Mouse (Mus musculus) erythroblast, embryonic 14.5 days (primary cell): ENCODE results near the gene Vars. TPM values are rescaled to one million over a fixed set of nuclear protein-coding genes. Genes with fewer than 3 reads are reported as not detected.
A peak's percentile ranks its signal among the peaks of the same experiment; 100 is the strongest.

ENCODE experiments used
- H3K27me3 ChIP-seq: 2 replicates; pipeline ENCODE4 v1.6.1; 2012; ENCODE audit warnings: inconsistent platforms; ENCODE audit not compliant: control insufficient read depth
- H3K36me3 ChIP-seq: 2 replicates; pipeline ENCODE4 v1.6.1; 2012; ENCODE audit warnings: mild to moderate bottlenecking, inconsistent platforms; ENCODE audit not compliant: control insufficient read depth
- H3K4me1 ChIP-seq: 2 replicates; pipeline ENCODE4 v1.6.1; 2012; ENCODE audit warnings: inconsistent platforms; ENCODE audit not compliant: control insufficient read depth
- H3K4me3 ChIP-seq: replicated peaks from 2 replicates; pipeline ENCODE3; 2012; ENCODE audit warnings: moderate library complexity, mild to moderate bottlenecking, inconsistent platforms
- H3K9me3 ChIP-seq: 2 replicates; pipeline ENCODE4 v1.6.1; 2012; ENCODE audit warnings: low read length, inconsistent platforms, mixed read lengths; ENCODE audit not compliant: control insufficient read depth
- GATA1 ChIP-seq: IDR thresholded peaks from 2 replicates; pipeline ENCODE4 v1.6.1; 2012; ENCODE audit warnings: low read length, inconsistent platforms, mixed read lengths
- TAL1 ChIP-seq: IDR thresholded peaks from 3 replicates; pipeline ENCODE4 v1.6.1; 2012; ENCODE audit warnings: low read length, inconsistent platforms, mixed read lengths
- polyA plus RNA-seq: library from polyadenylated mRNA; stranded (reverse); fragments of >175 nt; gene quantifications from 2 replicates; pipeline ENCODE4 v1.2.3, GENCODE M21; 2012

The Vars gene
- polyA plus RNA-seq, 1 experiment = 41.7 TPM

DNA sequence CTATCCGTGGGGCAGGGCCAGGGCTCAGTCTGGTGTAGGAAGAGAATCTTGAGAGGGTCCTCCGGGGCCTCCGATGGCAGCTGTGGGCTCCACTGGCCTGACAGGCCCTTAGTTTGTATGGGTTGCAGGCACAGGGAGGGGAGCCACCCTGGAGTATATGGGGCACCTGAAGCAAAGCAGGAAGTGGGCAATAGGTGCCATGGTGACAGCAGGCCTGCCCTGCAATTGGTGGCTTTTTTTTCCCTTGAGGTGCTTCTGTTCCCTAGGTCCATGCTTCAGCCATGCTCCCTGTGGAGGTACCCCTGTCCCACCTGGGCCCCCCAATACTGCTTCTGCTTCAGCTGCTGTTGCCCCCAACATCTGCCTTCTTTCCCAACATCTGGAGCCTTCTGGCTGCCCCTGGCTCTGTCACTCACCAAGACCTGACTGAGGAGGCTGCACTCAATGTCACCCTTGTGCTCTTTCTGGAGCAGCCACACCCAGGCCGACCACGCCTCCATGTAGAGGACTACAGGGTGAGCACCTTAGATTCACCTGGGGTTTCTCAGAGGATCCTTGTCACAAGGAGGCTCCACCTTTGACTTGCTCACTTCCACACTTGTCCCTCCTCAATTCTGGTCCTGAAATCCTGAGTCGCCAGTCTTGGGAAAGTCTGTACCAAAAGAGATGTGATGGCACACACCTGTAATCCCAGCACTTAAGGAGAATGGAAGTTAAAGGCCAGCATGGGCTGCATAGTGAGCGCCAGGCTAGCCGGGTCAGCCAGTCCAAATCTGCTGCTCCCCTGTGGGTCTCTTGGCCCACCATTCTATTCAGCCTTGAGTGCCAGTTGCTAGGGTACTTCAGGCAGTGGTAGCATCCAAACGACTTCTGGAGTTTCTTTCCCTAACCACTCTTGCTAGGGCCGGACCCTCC is 16.3 kb downstream of the Vars start:
- Histone ChIP-seq H3K36me3 (peaks cover 51% of the 10 kb centered on the region), H3K27me3 (no peaks in the 10 kb centered on the region), H3K9me3 (no peaks in the 10 kb centered on the region), H3K4me3 (no peak overlapping the region), H3K4me1 (peaks cover 41% of the 10 kb centered on the region)
- TF ChIP-seq GATA1 (no peak), TAL1 (no peak)

DNA sequence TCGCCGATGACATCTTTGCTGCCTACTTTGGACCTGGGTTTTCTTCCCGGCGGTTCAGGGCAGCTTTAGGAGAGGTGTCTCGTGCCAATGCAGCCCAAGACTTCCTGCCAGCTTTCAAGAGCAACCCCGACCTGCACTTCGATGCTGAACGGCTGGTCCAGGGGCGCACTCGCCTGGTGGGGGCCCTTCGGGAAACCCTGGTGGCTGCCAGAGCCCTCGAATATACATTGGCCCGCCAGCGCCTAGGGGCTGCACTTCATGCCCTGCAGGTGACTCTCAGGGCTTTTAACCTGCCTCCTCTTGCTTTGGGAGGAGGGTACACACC is 16.9 kb downstream of the Vars start:
- peaks cover 47% of the 10 kb centered on the region for H3K4me1 ChIP-seq
- H3K36me3 ChIP-seq = peaks cover 45% of the 10 kb centered on the region
- H3K27me3 ChIP-seq = no peaks in the 10 kb centered on the region
- H3K9me3 ChIP-seq = no peaks in the 10 kb centered on the region
- H3K4me3 ChIP-seq = no peak overlapping the region
- TF ChIP-seq GATA1 = no peak
- TF ChIP-seq TAL1 = no peak

GRCm38 (mm10) chr17:35018171-35018570 is 17.4 kb downstream of the Vars start:
- H3K36me3 ChIP-seq = peaks cover 40% of the 10 kb centered on the region

GRCm38 (mm10) chr17:35019894-35020293 is 19.1 kb downstream of the Vars start:
- no peaks in the 10 kb centered on the region for H3K9me3 ChIP-seq
- H3K4me3 ChIP-seq = no peak overlapping the region
- peaks cover 23% of the 10 kb centered on the region for H3K36me3 ChIP-seq
- TF ChIP-seq TAL1 (no peak), GATA1 (no peak)
- peaks cover 63% of the 10 kb centered on the region for H3K4me1 ChIP-seq
- H3K27me3 ChIP-seq = peaks cover 2% of the 10 kb centered on the region; the same call in 1 of the 2 replicates

More at GRCm38 (mm10) chr17:35018171-35018570, 17.4 kb downstream of the Vars start:
- H3K4me3 ChIP-seq = no peak overlapping the region
- TF ChIP-seq TAL1 (no peak), GATA1 (no peak)
- H3K27me3 ChIP-seq = no peaks in the 10 kb centered on the region
- no peaks in the 10 kb centered on the region for H3K9me3 ChIP-seq
- peaks cover 52% of the 10 kb centered on the region for H3K4me1 ChIP-seq

DNA sequence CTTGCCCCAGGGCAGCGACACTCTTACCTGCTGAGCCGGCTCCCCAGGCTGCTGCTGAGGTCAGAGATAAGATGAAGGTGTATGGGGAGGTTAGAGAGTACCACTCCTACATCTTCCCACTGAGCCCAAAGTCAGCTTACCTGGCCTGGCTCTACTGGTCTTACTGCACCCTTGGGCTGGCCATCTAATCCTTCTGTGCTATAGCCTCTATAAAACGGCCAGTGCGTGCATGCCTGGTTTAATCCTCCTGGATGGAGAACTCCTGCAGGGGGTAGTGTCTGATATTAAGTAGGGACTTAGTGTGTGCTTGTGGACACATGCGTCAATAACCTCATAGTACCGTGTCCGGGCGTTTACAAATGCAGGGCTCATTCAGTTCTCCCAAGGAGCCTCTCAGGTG is 19.8 kb downstream of the Vars start:
- no peak for TF ChIP-seq GATA1
- no peak for TF ChIP-seq TAL1
- Histone ChIP-seq H3K4me3 (no peak overlapping the region), H3K36me3 (peaks cover 16% of the 10 kb centered on the region), H3K4me1 (peaks cover 63% of the 10 kb centered on the region), H3K9me3 (no peaks in the 10 kb centered on the region), H3K27me3 (peaks cover 2% of the 10 kb centered on the region; the same call in 1 of the 2 replicates)

GRCm38 (mm10) chr17:35021163-35021808 is 20.5 kb downstream of the Vars start:
- Histone ChIP-seq H3K9me3 (no peaks in the 10 kb centered on the region), H3K27me3 (peaks cover 2% of the 10 kb centered on the region; the same call in 1 of the 2 replicates), H3K36me3 (peaks cover 9% of the 10 kb centered on the region), H3K4me1 (peaks cover 62% of the 10 kb centered on the region), H3K4me3 (peak overlapping the region; percentile 24)
- no peak for TF ChIP-seq TAL1
- TF ChIP-seq GATA1 = no peak

- TF ChIP-seq TAL1 (no peak; the same call in 2 of the 3 replicates), GATA1 (peak; percentile 63)
- Histone ChIP-seq H3K9me3 (no peaks in the 10 kb centered on the region), H3K27me3 (peaks cover 2% of the 10 kb centered on the region; the same call in 1 of the 2 replicates), H3K4me1 (peaks cover 56% of the 10 kb centered on the region), H3K4me3 (no peak overlapping the region), H3K36me3 (peaks cover 2% of the 10 kb centered on the region)
Measured at GRCm38 (mm10) chr17:35021842-35022477, 21.2 kb downstream of the Vars start.

DNA sequence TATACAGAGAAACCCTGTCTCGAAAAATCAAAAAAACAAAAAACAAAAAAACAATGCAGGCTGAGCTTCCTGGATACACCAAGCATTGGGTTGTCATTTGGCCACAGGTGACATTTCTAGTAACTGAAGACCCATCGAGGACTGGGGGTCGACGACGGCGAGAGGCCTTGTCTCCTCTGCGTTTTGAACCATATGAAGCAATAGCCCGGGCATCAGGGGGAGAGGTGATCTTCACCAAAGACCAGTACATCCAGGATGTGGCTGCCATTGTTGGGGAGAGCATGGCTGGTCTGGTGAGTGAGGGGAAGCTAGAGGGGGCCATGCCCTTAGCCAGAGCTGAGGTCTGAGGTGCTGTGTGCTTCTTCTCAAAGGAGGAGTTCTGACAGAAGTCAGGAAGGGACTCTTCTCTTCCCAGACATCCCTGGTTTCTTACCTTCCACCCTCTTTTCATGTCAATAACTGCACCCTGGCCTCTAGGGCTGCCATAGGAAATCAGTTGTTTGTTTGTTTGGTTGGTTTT is 21.8 kb downstream of the Vars start:
- no peaks in the 10 kb centered on the region for H3K36me3 ChIP-seq
- H3K4me1 ChIP-seq = peaks cover 58% of the 10 kb centered on the region
- no peak overlapping the region for H3K4me3 ChIP-seq
- peaks cover 2% of the 10 kb centered on the region; the same call in 1 of the 2 replicates for H3K27me3 ChIP-seq
- no peaks in the 10 kb centered on the region for H3K9me3 ChIP-seq
- TF ChIP-seq GATA1 = no peak
- no peak for TF ChIP-seq TAL1
